Mouse (Mus musculus): Measurements from ENCODE around the gene Epor.

DNA sequence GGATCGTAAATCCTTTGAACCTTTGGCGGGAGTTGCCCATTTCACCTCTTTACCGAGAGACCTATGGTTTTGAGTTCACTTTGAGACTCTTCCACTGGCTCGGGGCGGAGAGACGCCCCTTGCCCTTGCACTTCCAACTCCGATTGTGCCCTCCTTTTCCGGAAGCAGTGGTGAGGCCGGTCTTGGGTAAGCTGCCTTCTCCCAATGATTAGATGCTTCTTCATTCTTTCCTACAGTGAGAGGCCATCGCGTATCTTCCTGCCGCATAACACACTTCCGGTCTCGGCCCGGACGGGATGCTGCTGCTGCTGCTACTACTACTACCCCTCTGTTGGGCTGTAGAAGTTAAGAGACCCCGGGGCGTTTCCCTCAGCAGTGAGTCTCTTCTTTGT lies 39.9 kb upstream of the Epor start:
- TF ChIP-seq POLR2A (IDR thresholded peaks at IDR 0.05; ENCODE audit: extremely low read depth, insufficient read depth, low read length) (no peak), CTCF (IDR thresholded peaks at IDR 0.05; ENCODE audit: low read depth, low read length) (no peak)

Measured in liver, adult 2 months (tissue).